Mouse (Mus musculus): ENCODE data around the gene Bag2.
A peak's percentile ranks its signal among the peaks of the same experiment; 100 is the strongest.
"Not testable (repeated sequence)": the region's sequence is repeated elsewhere in the genome, so short reads cannot be mapped to it uniquely, and the experiment has no call there.

Bag2 gene

DNA sequence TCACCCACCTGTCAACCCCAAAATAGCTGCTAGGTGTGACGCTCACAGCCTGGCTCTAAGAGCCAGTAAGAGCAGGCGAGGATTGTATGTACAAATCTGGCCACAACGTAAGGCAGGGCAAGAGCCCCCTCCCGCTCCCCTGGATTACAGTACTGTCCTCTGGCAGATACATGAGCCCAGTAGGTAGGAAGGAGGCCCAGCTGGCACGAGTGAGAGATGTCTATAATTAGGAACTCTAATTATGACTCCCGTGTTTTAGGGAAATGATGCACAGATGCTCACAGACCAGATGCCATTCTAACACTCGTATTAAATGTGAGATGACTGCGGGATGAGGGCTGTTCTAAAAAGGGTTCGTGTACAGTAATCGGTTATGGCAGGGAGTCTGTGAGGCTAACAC is 6.3 kb downstream of the Bag2 start:
- peak; percentile 56 to 84 for DNase-seq (ENCODE audit: low spot score in 2 of 2)

- not testable (repeated sequence) for DNase-seq (ENCODE audit: low spot score in 2 of 2)
These were observed 7.9 kb downstream of the Bag2 start for GRCm38 (mm10) chr1:33749709-33750108.

GRCm38 (mm10) chr1:33749109-33749508 is 8.5 kb downstream of the Bag2 start:
- DNase-seq (ENCODE audit: low spot score in 2 of 2): no peak

DNA sequence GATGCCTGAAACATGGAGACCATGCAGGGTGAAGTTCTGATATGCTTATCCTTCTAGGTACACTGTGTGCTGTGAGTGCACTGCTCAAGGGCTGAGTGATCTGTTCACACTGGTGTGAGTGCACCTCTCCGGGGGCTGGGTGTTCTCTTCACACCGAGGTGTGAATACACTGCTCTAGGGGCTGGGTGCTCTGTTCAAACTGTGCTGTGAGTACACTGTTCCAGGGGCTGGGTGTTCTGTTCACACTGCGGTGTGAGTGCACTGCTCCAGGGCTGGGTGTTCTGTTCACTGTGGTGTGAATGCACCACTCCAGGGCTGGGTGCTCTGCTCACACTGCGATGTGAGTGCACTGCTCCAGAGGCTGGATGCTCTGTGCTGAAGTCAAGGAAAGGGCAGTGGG is 11.7 kb downstream of the Bag2 start:
- DNase-seq (ENCODE audit: low spot score in 2 of 2): no peak

DNA sequence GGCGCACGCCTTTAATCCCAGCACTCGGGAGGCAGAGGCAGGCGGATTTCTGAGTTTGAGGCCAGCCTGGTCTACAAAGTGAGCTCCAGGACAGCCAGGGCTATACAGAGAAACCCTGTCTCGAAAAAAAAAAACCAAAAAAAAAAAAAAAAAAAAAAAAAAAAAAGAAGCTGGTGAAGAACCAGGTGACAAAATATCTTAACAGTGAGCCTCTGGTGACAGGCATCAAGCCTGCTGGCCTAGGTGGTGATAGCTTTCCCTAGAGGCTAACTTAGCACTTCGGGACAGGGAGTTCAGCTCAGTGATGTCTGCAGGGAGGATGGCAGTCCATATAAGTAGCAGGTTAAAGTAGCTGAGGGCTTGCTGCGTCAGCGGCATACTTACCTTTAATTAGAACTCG is 12.8 kb downstream of the Bag2 start:
- DNase-seq (ENCODE audit: low spot score in 2 of 2): not testable (repeated sequence)

DNA sequence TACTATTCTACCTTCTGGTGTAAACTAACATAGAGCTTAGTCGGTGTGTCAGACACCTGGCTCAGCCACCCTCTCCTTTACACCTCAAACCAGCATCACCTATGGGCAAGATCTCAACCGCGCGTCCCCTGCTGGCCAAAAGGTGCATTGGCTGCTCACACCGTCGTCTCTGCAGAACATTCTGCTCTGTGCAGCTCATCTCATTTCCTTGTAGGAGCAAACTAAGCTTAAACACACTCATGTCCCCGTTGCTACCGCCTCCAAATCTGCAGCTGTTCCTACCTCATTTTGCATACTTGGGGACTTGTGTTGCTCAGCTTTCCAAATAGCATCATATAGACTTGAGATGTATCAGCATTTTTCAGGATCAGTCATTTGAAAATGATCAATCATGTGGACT is 14.7 kb downstream of the Bag2 start:
- peak in 1 of 2 experiments; percentile 43 for DNase-seq (ENCODE audit: low spot score in 2 of 2)

DNA sequence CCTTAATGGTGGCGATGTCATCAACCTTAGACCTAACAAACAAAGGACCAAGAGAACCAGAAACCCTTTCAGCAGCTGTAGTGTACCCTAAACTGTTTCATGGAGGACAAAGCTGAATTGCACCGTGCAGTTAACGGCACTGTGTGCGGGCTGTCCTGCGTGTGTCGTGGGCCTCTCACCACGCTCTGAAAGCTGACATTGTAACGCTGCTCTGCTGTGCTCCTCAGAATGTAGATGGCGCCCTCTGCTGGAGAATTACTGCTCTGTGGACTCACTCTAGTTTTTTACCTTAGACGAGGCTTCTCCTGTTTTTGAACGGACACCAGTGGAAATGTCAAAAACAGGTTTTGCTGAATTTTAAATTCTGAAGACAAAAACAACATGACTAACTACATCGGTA is 18.3 kb downstream of the Bag2 start:
- peak; percentile 87 to 91 for DNase-seq (ENCODE audit: low spot score in 2 of 2)

DNA sequence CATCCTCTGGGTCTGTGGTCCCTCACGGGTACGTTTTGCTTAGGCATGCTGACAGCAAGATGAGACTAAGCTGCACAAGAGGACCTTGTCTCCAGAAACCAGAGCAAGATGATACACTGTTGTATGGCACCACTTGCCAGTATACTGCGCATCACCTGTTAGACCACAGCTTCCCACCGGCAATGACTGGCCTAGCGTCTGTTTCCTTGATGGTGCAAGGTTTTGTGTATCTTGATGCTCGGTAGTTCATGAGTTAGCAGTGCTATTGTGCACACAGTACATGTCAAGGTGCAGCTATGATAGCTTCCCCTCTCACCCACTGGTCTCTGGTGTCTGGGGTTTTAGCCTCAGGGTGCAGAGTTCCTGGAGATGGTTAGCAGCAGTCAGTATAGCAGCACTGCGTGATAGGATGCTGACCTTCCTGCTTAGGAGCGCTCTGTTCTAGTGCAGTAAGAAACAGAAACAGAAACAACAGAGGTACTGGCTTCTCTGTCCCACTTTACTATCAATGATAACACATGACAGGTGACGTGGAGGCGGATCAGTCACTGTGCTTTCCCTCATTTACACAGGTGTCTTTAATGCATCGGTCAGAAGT is 18.8 kb downstream of the Bag2 start:
- DNase-seq (ENCODE audit: low spot score in 2 of 2): no peak

DNA sequence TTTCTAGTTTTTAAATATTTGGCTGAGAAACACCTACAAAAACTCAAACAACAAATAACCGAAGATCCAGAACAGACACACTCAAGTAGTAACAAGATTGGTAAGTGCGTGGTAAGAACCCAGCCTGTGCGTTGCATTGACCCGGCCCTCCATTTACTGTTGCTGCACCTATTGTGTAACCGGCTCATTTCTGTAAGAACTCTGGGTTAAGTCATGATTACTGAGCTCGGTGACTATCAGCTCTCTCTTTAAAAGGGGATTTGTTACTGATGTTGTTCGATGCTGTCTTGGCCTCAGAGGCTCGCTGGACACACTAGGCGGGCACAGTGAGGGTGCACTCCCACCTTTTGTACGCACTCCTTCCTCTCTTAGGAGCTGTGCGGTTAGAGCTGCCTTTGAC is 19.3 kb downstream of the Bag2 start:
- DNase-seq (ENCODE audit: low spot score in 2 of 2): no peak

DNA sequence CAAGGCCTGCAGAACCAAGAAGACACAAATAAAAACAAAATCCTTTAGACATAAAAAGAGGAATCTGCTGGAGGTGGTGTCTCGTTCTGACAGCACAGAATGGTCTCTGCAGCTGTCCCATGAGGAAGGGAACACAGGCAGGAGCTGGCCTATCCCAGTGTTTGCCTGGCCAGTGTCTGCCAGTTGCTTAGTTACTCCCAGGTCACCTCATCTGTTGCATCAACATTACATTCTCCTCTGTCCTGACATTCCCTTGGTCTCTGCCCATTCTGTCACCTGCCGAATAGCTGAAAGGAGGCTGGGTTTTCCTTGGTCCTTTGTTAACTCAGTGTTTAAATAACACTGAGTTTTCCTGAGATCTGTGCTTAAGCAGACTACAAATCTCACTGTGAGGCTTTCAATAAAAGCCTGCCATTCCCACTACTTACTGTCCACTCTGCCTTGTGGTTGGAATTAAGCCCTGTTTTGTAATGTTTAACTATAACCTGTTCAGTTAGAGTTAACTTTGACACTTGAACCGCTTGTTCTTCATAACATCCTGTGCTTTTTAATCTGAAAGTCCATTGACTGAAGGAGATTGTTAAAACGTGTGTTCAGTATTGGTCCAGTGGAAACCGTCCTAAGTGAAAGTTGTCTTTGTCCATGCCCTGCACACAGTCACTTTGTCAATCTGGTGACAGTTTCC is 23.5 kb downstream of the Bag2 start:
- DNase-seq (ENCODE audit: low spot score in 2 of 2): no peak

DNA sequence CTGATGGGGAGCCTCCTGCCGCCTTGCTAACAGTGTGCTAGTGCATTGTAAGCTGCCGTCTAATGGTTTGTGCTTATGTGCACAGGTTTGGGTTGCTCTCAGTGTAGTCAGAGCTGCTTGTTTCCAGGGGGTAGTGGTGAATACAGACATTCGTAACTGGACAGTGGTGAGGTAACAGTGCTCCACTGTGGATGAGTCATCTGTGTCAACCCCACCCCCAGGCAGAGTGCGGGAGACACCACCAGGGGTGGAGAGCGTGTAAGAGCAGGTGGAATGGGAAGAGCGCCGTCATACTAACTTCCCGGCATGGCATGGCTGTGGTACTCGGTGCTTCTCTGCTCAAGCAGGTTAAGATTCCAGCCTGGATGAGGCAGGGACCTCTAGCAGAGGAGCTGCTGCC is 24.6 kb downstream of the Bag2 start:
- DNase-seq (ENCODE audit: low spot score in 2 of 2): no peak

- DNase-seq (ENCODE audit: low spot score in 2 of 2): no peak
These were observed 32.5 kb downstream of the Bag2 start for GRCm38 (mm10) chr1:33725086-33725485.

GRCm38 (mm10) chr1:33724516-33724915 is 33.1 kb downstream of the Bag2 start:
- no peak for DNase-seq (ENCODE audit: low spot score in 2 of 2)

DNA sequence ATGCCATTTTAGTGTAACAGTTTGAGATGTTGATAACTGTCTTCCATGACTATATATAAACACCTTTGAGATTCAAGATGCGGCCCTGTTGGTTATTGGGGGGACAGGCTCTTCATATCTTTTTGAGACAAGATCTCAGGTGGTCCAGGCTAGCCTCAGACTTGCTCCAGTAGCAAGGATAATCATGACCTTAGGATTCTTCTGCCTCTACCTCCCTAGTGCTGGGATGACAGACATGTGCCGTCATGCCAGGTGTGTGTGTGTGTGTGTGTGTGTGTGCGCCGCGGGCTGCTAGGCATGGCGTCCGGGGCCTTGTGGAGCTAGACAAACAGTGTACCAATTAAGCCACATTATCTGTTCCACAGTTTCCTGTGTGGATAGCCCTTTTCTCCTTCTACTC is 36.6 kb downstream of the Bag2 start:
- no peak for DNase-seq (ENCODE audit: low spot score in 2 of 2)

GRCm38 (mm10) chr1:33720231-33720630 is 37.4 kb downstream of the Bag2 start:
- no peak for DNase-seq (ENCODE audit: low spot score in 2 of 2)

DNA sequence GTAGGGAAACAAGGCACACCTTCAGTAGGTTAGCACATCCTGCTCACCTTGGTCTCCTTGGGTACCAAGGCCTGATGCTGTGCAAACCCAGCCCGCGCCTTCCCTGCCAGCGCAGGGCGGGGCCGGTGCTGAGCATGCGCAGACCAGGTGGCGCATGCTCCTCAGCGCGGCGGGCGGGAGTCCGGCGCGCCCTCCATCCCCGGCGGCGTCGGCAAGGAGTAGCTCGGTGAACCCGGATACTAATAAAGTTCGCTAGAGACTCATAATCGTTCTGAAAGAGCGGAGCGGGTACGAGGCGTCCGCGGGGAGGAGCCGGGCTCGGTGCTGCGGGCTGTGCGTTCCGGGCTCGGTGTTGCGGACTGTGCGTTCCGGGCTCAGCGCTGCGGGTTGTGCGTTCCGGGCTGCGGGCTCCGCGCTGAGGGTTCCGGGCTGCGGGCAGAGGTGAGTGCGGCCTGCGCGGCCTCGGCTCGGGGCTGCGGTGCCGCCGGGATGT is 37.8 kb downstream of the Bag2 start, which contains the start of gene Rab23:
Rab23 (plus strand) TSS at position 155 of the 493 bp plus-strand sequence.
- peak; percentile 88 to 91 for DNase-seq (ENCODE audit: low spot score in 2 of 2)

GRCm38 (mm10) chr1:33717636-33718035 is 40.0 kb downstream of the Bag2 start:
- DNase-seq (ENCODE audit: low spot score in 2 of 2): no peak

GRCm38 (mm10) chr1:33714796-33715195 is 42.8 kb downstream of the Bag2 start:
- no peak for DNase-seq (ENCODE audit: low spot score in 2 of 2)

GRCm38 (mm10) chr1:33712026-33712425 is 45.6 kb downstream of the Bag2 start:
- no peak for DNase-seq (ENCODE audit: low spot score in 2 of 2)

DNA sequence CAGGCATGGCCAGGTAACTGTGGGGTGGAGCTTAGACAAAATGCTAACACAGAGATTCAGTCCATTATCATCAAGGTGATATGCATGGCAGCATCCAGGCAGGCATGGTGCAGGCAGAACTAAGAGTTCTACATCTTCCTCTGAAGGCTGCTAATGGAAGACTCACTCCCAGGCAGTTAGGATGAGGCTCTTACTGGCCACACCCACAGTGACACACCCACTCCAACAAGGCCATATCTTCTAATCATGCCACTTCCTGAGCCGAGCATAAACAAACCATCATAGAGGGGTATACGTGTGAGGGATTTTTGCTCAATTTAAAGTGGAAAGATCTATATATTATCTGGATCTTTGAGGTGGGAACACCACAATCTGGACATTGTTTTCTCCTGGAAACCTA is 48.0 kb downstream of the Bag2 start:
- no peak for DNase-seq (ENCODE audit: low spot score in 2 of 2)

GRCm38 (mm10) chr1:33701244-33701643 is 56.4 kb downstream of the Bag2 start:
- DNase-seq (ENCODE audit: low spot score in 2 of 2): no peak

DNA sequence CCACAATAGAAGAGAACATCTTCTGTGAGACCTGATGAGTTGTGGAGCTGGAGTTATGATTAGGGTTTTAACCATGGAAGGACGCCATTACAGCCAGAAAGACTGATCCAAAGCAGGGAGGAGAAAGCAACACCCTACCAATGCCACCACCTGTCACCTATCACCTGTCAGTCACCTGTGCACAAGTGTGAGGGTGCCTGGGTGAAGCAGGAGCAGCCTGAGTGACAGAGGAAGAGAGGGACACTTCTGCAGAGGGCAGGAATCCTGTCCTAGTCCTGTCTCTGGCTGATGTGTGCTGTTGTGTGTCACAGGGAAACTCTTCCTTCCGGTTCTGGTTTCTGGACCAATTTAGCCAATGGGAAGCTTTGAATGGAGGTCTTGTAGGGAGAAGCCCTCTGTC is 61.6 kb downstream of the Bag2 start:
- DNase-seq (ENCODE audit: low spot score in 2 of 2): no peak

Data from right cerebral cortex, postnatal 10 days (tissue).